8 mouse cellular contexts compared by ENCODE assay signal in genomic region chr3:89863716-89864509, GRCm38 (mm10). TPM values are rescaled to one million over a fixed set of nuclear protein-coding genes. Genes with fewer than 3 reads are reported as not detected.
DNase-seq lines count a peak whose midpoint lies in the region; ATAC-seq and TF ChIP-seq lines count a peak whose summit lies in the region.

No protein-coding gene starts in this region.

- no peak overlapping the region for H3K4me2 ChIP-seq in intestine, postnatal 0 days (replicated peaks; ENCODE audit: low read depth)
- H3K4me2 ChIP-seq in intestine, embryonic 15.5 days (replicated peaks): no peak overlapping the region
- H3K4me2 ChIP-seq in kidney, postnatal 0 days (ENCODE audit: low read length): no peak overlapping the region
- no peak overlapping the region for H3K4me2 ChIP-seq in forebrain, embryonic 16.5 days (ENCODE audit: low read length)

- TF ChIP-seq CTCF in intestine, postnatal 0 days (IDR thresholded peaks at IDR 0.05; ENCODE audit: low read depth): peak; percentile 41
- peak; percentile 50 for TF ChIP-seq CTCF in kidney, postnatal 0 days (IDR thresholded peaks at IDR 0.05; ENCODE audit: low read depth)
- no peak for TF ChIP-seq CTCF in small intestine, adult 2 months (IDR thresholded peaks at IDR 0.05; ENCODE audit: extremely low read depth, insufficient read length, insufficient replicate concordance, low read depth, low read length)
- TF ChIP-seq CTCF in cerebellum, adult 2 months (IDR thresholded peaks at IDR 0.05; ENCODE audit: borderline replicate concordance, insufficient read depth, low read depth, low read length): no peak

- no peaks in the 10 kb centered on the region for H3K4me1 ChIP-seq in intestine, postnatal 0 days (replicated peaks; ENCODE audit: control insufficient read depth, insufficient read depth, low read length)
- H3K4me1 ChIP-seq in intestine, embryonic 15.5 days (replicated peaks): peaks cover 18% of the 10 kb centered on the region
- H3K4me1 ChIP-seq in kidney, postnatal 0 days (replicated peaks; ENCODE audit: insufficient read depth, low read length): peaks cover 10% of the 10 kb centered on the region; the same call in 1 of the 2 replicates
- peaks cover 7% of the 10 kb centered on the region for H3K4me1 ChIP-seq in small intestine, adult 2 months (ENCODE audit: control insufficient read depth, insufficient read depth, insufficient read length, low read length)
- no peaks in the 10 kb centered on the region; the same call in none of the 2 replicates for H3K4me1 ChIP-seq in cerebellum, adult 2 months (ENCODE audit: control insufficient read depth, insufficient read depth, low read length)
- peaks cover 35% of the 10 kb centered on the region for H3K4me1 ChIP-seq in forebrain, embryonic 16.5 days (replicated peaks; ENCODE audit: control insufficient read depth, insufficient read depth, low read length)

- H3K36me3 ChIP-seq in intestine, postnatal 0 days (ENCODE audit: control insufficient read depth, insufficient read depth): no peaks in the 10 kb centered on the region
- H3K36me3 ChIP-seq in intestine, embryonic 15.5 days: no peaks in the 10 kb centered on the region
- H3K36me3 ChIP-seq in kidney, postnatal 0 days (ENCODE audit: insufficient read depth, low read length): no peaks in the 10 kb centered on the region
- H3K36me3 ChIP-seq in small intestine, adult 2 months (ENCODE audit: control insufficient read depth, insufficient read depth, low read length): no peaks in the 10 kb centered on the region
- H3K36me3 ChIP-seq in forebrain, embryonic 16.5 days (ENCODE audit: control insufficient read depth, insufficient read depth): no peaks in the 10 kb centered on the region

- intact Hi-C loops in left cerebral cortex, postnatal 10 days (cut with DNase I): no loop called here

- no peak for TF ChIP-seq POLR2A in small intestine, adult 2 months (IDR thresholded peaks at IDR 0.05; ENCODE audit: low read depth, low read length)
- no peak for TF ChIP-seq POLR2A in cerebellum, adult 2 months (IDR thresholded peaks at IDR 0.05; ENCODE audit: borderline replicate concordance, insufficient read depth, low read length)

- no peaks in the 10 kb centered on the region for H3K9me3 ChIP-seq in intestine, postnatal 0 days (ENCODE audit: control insufficient read depth)
- no peaks in the 10 kb centered on the region for H3K9me3 ChIP-seq in intestine, embryonic 15.5 days
- no peaks in the 10 kb centered on the region for H3K9me3 ChIP-seq in kidney, postnatal 0 days (replicated peaks; ENCODE audit: low read length)
- no peaks in the 10 kb centered on the region for H3K9me3 ChIP-seq in forebrain, embryonic 16.5 days (ENCODE audit: control insufficient read depth, low read length)

- ATAC-seq in intestine, postnatal 0 days: no peak
- no peak for ATAC-seq in intestine, embryonic 15.5 days
- ATAC-seq in activated CD4-positive, CD25-positive, alpha-beta regulatory T cell, adult 4 months: peak; percentile 73
- ATAC-seq in kidney, postnatal 0 days (replicated peaks; ENCODE audit: low FRiP score, low read depth): no peak
- ATAC-seq in forebrain, embryonic 16.5 days: no peak

- H3K27ac ChIP-seq in intestine, postnatal 0 days (ENCODE audit: low read depth, low read length): no peak overlapping the region
- no peak overlapping the region for H3K27ac ChIP-seq in intestine, embryonic 15.5 days
- H3K27ac ChIP-seq in kidney, postnatal 0 days: peak overlapping the region; percentile 3
- peak overlapping the region; percentile 31 for H3K27ac ChIP-seq in small intestine, adult 2 months (ENCODE audit: insufficient read depth, low read depth, low read length)
- no peak overlapping the region for H3K27ac ChIP-seq in cerebellum, adult 2 months (ENCODE audit: insufficient read depth, low read length)
- H3K27ac ChIP-seq in forebrain, embryonic 16.5 days (ENCODE audit: low read length): no peak overlapping the region

- peak; percentile 73 for DNase-seq in kidney, postnatal 0 days (ENCODE audit: low spot score)
- DNase-seq in cerebellum, adult 2 months: no peak
- DNase-seq in left cerebral cortex, postnatal 10 days (ENCODE audit: extremely low spot score in 1 of 2, low spot score in 2 of 2): no peak

- no peak overlapping the region for H3K4me3 ChIP-seq in intestine, postnatal 0 days (ENCODE audit: low read depth, low read length)
- H3K4me3 ChIP-seq in intestine, embryonic 15.5 days (replicated peaks): no peak overlapping the region
- H3K4me3 ChIP-seq in kidney, postnatal 0 days (replicated peaks; ENCODE audit: low read depth, low read length): no peak overlapping the region
- H3K4me3 ChIP-seq in small intestine, adult 2 months (ENCODE audit: low read depth, low read length): no peak overlapping the region
- no peak overlapping the region for H3K4me3 ChIP-seq in cerebellum, adult 2 months (replicated peaks; ENCODE audit: insufficient read depth, low read depth, low read length)
- H3K4me3 ChIP-seq in forebrain, embryonic 16.5 days (replicated peaks; ENCODE audit: low read length): no peak overlapping the region

- WGBS in intestine, postnatal 0 days: 76% methylated on average over 9 of the region's 9 CpGs
- WGBS in intestine, embryonic 15.5 days: 79% methylated on average over 9 of the region's 9 CpGs
- 61% methylated on average over 9 of the region's 9 CpGs for WGBS in kidney, postnatal 0 days
- 66% methylated on average over 9 of the region's 9 CpGs for WGBS in small intestine, adult 2 months
- 94% methylated on average over 9 of the region's 9 CpGs for WGBS in cerebellum, adult 2 months
- 82% methylated on average over 9 of the region's 9 CpGs for WGBS in forebrain, embryonic 16.5 days

- H3K9ac ChIP-seq in intestine, postnatal 0 days (ENCODE audit: low read depth, low read length): no peak overlapping the region
- no peak overlapping the region for H3K9ac ChIP-seq in intestine, embryonic 15.5 days
- H3K9ac ChIP-seq in kidney, postnatal 0 days (ENCODE audit: low read depth, low read length): no peak overlapping the region
- H3K9ac ChIP-seq in forebrain, embryonic 16.5 days (replicated peaks; ENCODE audit: low read depth, low read length): no peak overlapping the region

- no peaks in the 10 kb centered on the region for H3K27me3 ChIP-seq in intestine, postnatal 0 days (replicated peaks; ENCODE audit: control insufficient read depth, insufficient read depth, low read length)
- H3K27me3 ChIP-seq in intestine, embryonic 15.5 days (replicated peaks): no peaks in the 10 kb centered on the region
- H3K27me3 ChIP-seq in kidney, postnatal 0 days (ENCODE audit: insufficient read depth, low read length): no peaks in the 10 kb centered on the region
- no peaks in the 10 kb centered on the region for H3K27me3 ChIP-seq in small intestine, adult 2 months (ENCODE audit: control insufficient read depth, insufficient read depth, low read length)
- H3K27me3 ChIP-seq in cerebellum, adult 2 months (ENCODE audit: control insufficient read depth, insufficient read depth, low read length): no peaks in the 10 kb centered on the region
- H3K27me3 ChIP-seq in forebrain, embryonic 16.5 days (replicated peaks; ENCODE audit: control insufficient read depth, insufficient read depth, low read length): no peaks in the 10 kb centered on the region

RNA-seq across cellular contexts. Expression of gene She, which starts 32.7 kb away (rescaled TPM):
- 1.6 and 1.8 TPM in 2 replicates for polyA plus RNA-seq in intestine, postnatal 0 days (2015; fragmentation: Nextera tagmentation; extraction: Ambion mirVana)
- 3.7 and 3.8 TPM in 2 replicates for polyA plus RNA-seq in intestine, embryonic 15.5 days (2015; fragmentation: Nextera tagmentation; extraction: Ambion mirVana)
- polyA plus RNA-seq in activated CD4-positive, CD25-positive, alpha-beta regulatory T cell, adult 4 months (2017; shearing (Covaris generic)): 10 to 100 TPM in 1 of 2 experiments, 1 to 10 TPM in 1; 8.7 to 10.2 TPM
- 5.4 and 5.9 TPM in 2 replicates for polyA plus RNA-seq in kidney, postnatal 0 days (2015; fragmentation: Nextera tagmentation; extraction: Ambion mirVana)
- polyA plus RNA-seq in small intestine, adult 2 months (2012; rRNA removed): 0.56 and 0.79 TPM in 2 replicates
- 1.7 and 1.9 TPM in 2 replicates for polyA plus RNA-seq in cerebellum, adult 2 months (2012; rRNA removed)
- 1.4 and 1.6 TPM in 2 replicates for polyA plus RNA-seq in forebrain, embryonic 16.5 days (2015; fragmentation: Nextera tagmentation; extraction: Ambion mirVana)
- total RNA-seq in left cerebral cortex, postnatal 10 days (2021): 1 to 10 TPM; 3.1 to 3.3 TPM

RNA-seq across cellular contexts. Expression of gene Il6ra, which starts 49.1 kb away (rescaled TPM):
- 2.8 and 3.2 TPM in 2 replicates for polyA plus RNA-seq in intestine, postnatal 0 days (2015; fragmentation: Nextera tagmentation; extraction: Ambion mirVana)
- 2.3 and 2.8 TPM in 2 replicates for polyA plus RNA-seq in intestine, embryonic 15.5 days (2015; fragmentation: Nextera tagmentation; extraction: Ambion mirVana)
- polyA plus RNA-seq in activated CD4-positive, CD25-positive, alpha-beta regulatory T cell, adult 4 months (2017; shearing (Covaris generic)): 10 to 100 TPM; 20.6 to 29.5 TPM
- polyA plus RNA-seq in kidney, postnatal 0 days (2015; fragmentation: Nextera tagmentation; extraction: Ambion mirVana): 1.7 and 2.0 TPM in 2 replicates
- polyA plus RNA-seq in small intestine, adult 2 months (2012; rRNA removed): 3.0 and 3.7 TPM in 2 replicates
- 1.1 and 1.3 TPM in 2 replicates for polyA plus RNA-seq in cerebellum, adult 2 months (2012; rRNA removed)
- polyA plus RNA-seq in forebrain, embryonic 16.5 days (2015; fragmentation: Nextera tagmentation; extraction: Ambion mirVana): 0.54 and 0.88 TPM in 2 replicates
- total RNA-seq in left cerebral cortex, postnatal 10 days (2021): 1 to 10 TPM; 4.1 to 4.4 TPM

Comparison
In these comparisons a context has a peak if more than half of its experiments do, and no peak if none do; other contexts are left out.
1. H3K27ac ChIP-seq: peak in kidney, postnatal 0 days (single experiment) and small intestine, adult 2 months (single experiment); none in intestine, postnatal 0 days (single experiment), intestine, embryonic 15.5 days (single experiment), cerebellum, adult 2 months (single experiment) and forebrain, embryonic 16.5 days (single experiment).
2. CTCF ChIP-seq: peak in intestine, postnatal 0 days (single experiment) and kidney, postnatal 0 days (single experiment); none in small intestine, adult 2 months (single experiment) and cerebellum, adult 2 months (single experiment).